Mouse (Mus musculus): Measurements from ENCODE around the gene Lrp4. TPM values are rescaled to one million over a fixed set of nuclear protein-coding genes. Genes with fewer than 3 reads are reported as not detected.
A peak's percentile ranks its signal among the peaks of the same experiment; 100 is the strongest.

Lrp4 gene
- polyA plus RNA-seq, 1 experiment from 2014 or later: 8.5 TPM

DNA sequence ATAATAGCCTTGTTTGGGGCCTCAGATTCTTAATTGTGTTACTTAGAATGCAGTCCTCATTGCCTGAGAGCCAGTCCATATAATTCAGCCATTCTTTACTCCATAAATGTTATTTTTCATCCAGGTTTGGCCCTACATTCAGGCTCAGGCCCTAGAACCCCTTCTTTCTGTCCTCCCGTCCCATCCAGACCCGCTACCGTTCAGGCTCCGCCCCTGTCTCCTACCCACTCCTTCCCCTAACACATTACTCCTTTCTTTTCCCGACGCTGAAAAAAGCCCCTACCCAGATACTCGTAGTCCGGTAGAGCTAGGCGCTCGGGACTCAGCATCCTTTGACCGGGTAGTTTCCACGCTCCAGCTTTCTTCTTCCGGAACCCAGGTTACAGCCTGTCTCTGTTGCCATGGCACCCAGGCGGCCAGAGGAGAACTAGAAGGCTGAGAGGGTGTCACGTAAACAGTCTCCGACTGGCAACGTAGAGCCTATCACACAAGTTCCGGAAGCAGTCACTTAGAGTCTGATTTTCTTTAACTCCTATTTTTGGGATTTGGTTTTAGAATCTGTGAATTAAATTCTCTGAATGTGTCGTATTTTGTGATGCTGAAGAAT lies 12.9 kb upstream of the Lrp4 start, which contains the start of gene 1110051M20Rik:
Gene 1110051M20Rik, minus strand, starts transcription at position 419 of the 607 bp plus-strand sequence.
- H3K36me3 ChIP-seq (ENCODE audit: control insufficient read depth, insufficient read depth, low read length): no peaks in the 10 kb centered on the region
- peak; percentile 95 for ATAC-seq (replicated peaks; ENCODE audit: low FRiP score, low TSS enrichment, low read depth)
- H3K9me3 ChIP-seq (ENCODE audit: control insufficient read depth, low read length): no peaks in the 10 kb centered on the region
- H3K4me2 ChIP-seq (ENCODE audit: low read length): peak within 1 kb of the TSS; percentile 58
- H3K4me3 ChIP-seq (ENCODE audit: low read depth, low read length): peak within 1 kb of the TSS; percentile 81
- WGBS: under 1% methylated on average over 19 of the region's 19 CpGs
- DNase-seq (ENCODE audit: low spot score): peak; percentile 92
- H3K27ac ChIP-seq (ENCODE audit: low read depth): no peak within 1 kb of the TSS
- H3K4me1 ChIP-seq (replicated peaks; ENCODE audit: control insufficient read depth, insufficient read depth, low read length): peaks cover 6% of the 10 kb centered on the region; the same call in 1 of the 2 replicates
- H3K27me3 ChIP-seq (replicated peaks; ENCODE audit: control insufficient read depth, insufficient read depth, low read length): no peaks in the 10 kb centered on the region
- H3K9ac ChIP-seq (ENCODE audit: low read length): peak within 1 kb of the TSS; percentile 56

DNA sequence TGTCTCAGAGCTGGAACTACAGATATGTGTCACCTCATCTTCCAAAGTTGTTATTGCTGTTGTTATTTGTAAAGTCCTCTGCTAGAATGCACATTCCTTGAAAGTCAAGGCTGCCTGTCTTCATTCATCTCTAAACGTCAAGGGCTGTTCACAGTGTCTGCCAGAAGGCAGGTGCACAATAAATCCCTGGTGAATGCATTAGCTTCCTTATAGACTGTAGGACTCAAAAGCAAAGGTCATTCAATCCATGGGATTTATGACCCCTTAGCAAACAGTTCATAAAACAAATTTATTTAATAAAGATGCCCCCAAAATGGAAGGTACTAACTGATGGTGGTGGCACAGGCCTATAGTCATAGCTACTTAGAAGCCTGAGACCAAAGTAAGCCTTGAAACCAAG lies 7.6 kb upstream of the Lrp4 start:
- no peaks in the 10 kb centered on the region for H3K27me3 ChIP-seq (replicated peaks; ENCODE audit: control insufficient read depth, insufficient read depth, low read length)
- H3K9me3 ChIP-seq (ENCODE audit: control insufficient read depth, low read length): no peaks in the 10 kb centered on the region
- no peak overlapping the region for H3K4me3 ChIP-seq (ENCODE audit: low read depth, low read length)
- no peak overlapping the region for H3K4me2 ChIP-seq (ENCODE audit: low read length)
- DNase-seq (ENCODE audit: low spot score) (no peak), ATAC-seq (replicated peaks; ENCODE audit: low FRiP score, low TSS enrichment, low read depth) (0 out of 2 replicates have a peak, but pooled peaks have one; percentile 21)
- H3K27ac ChIP-seq (ENCODE audit: low read depth): no peak overlapping the region
- WGBS: 48% methylated on average over 1 of the region's 1 CpGs
- no peak overlapping the region for H3K9ac ChIP-seq (ENCODE audit: low read length)
- no peaks in the 10 kb centered on the region for H3K36me3 ChIP-seq (ENCODE audit: control insufficient read depth, insufficient read depth, low read length)
- no peaks in the 10 kb centered on the region for H3K4me1 ChIP-seq (replicated peaks; ENCODE audit: control insufficient read depth, insufficient read depth, low read length)

DNA sequence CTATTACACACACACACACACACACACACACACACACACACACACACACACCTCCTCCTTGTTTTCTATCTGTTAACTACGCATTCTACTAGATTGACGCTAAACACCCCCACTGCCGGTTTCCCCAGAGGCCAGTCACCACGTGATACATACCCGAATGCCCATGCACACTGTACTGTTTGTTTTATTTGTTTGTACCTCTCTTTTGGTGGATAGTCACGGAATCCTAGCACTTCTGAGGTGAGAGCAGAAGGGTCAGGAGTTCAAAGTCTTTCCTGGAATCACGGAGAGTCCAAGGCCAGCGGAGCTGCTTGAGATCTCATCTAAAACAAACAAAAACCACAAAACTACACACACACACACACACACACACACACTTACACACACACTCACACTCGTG lies 7.0 kb upstream of the Lrp4 start:
- Histone ChIP-seq H3K36me3 (ENCODE audit: control insufficient read depth, insufficient read depth, low read length) (no peaks in the 10 kb centered on the region), H3K4me3 (ENCODE audit: low read depth, low read length) (no peak overlapping the region), H3K9me3 (ENCODE audit: control insufficient read depth, low read length) (no peaks in the 10 kb centered on the region), H3K4me1 (replicated peaks; ENCODE audit: control insufficient read depth, insufficient read depth, low read length) (no peaks in the 10 kb centered on the region), H3K27me3 (replicated peaks; ENCODE audit: control insufficient read depth, insufficient read depth, low read length) (no peaks in the 10 kb centered on the region), H3K9ac (ENCODE audit: low read length) (no peak overlapping the region), H3K4me2 (ENCODE audit: low read length) (no peak overlapping the region), H3K27ac (ENCODE audit: low read depth) (no peak overlapping the region)
- DNase-seq (ENCODE audit: low spot score): no peak
- 47% methylated on average over 9 of the region's 9 CpGs for WGBS
- no peak for ATAC-seq (replicated peaks; ENCODE audit: low FRiP score, low TSS enrichment, low read depth)

DNA sequence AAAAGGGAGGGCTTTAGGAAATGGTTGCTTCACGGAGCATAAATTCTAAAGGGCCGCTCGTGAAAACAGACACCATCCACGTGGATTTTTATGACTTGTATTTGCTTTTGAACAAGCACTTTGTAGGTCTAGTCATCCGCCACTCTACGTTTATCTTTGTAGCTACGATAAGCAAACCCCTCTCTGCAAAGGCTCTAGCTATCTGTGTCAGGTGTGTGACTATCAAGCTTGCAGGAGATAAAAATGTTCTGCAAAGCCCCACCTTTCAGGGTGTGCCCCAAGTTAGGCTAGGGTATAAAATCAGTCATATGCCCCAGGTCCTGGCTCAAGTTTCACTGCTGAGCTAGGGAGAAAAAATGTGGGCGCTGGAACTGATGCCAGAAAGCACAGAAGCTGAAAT lies 4.7 kb upstream of the Lrp4 start:
- ATAC-seq (replicated peaks; ENCODE audit: low FRiP score, low TSS enrichment, low read depth) (peak; percentile 70), DNase-seq (ENCODE audit: low spot score) (no peak)
- Histone ChIP-seq H3K9ac (ENCODE audit: low read length) (no peak overlapping the region), H3K4me2 (ENCODE audit: low read length) (peak overlapping the region; percentile 30), H3K27ac (ENCODE audit: low read depth) (0 out of 2 replicates have a peak overlapping the region, but pooled peaks have one; percentile 16), H3K36me3 (ENCODE audit: control insufficient read depth, insufficient read depth, low read length) (no peaks in the 10 kb centered on the region), H3K4me1 (replicated peaks; ENCODE audit: control insufficient read depth, insufficient read depth, low read length) (0 out of 2 replicates have a peak, but pooled peaks cover 11% of the 10 kb centered on the region), H3K27me3 (replicated peaks; ENCODE audit: control insufficient read depth, insufficient read depth, low read length) (no peaks in the 10 kb centered on the region), H3K4me3 (ENCODE audit: low read depth, low read length) (no peak overlapping the region), H3K9me3 (ENCODE audit: control insufficient read depth, low read length) (no peaks in the 10 kb centered on the region)
- 24% methylated on average over 8 of the region's 8 CpGs for WGBS

DNA sequence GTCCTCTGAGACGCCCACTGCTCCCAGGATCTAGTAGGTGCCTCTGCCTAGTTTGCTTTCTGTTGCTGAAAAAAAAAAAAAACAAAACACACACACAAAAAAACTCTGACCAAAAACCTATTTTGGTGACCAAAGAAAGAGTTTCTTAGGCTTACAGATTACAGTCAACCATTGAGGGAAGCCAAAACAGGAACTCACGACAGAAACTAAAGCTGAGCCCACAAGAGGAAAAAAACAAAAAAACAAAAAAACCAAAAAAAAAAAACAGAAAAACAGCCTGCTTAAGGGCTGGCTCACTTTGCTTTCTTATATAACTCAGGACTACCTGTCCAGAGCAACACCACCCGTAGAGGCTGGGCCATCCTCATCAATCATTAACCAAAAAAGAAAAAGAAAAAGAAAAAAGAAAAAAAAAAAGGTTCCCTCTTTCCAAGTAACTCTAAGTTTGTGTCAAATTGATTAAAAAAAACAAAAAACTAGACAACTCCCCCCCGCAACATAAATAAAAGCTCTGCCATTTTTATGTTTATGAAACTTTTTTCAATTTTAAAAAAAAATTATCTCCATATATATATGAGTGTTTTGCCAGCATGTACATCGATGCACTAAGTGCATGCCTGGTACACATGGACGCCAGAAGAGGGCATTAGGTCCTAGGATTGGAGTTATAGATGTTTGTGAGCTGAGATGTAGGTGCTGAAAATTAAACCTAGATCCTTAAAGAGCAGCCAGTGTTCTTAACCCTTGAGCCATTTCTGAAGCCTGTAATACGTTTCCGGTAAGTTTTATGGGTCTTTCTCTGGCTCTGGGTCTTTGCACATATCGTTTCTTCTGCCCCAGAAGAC lies 3.9 kb upstream of the Lrp4 start:
- H3K27ac ChIP-seq (ENCODE audit: low read depth): 0 out of 2 replicates have a peak overlapping the region, but pooled peaks have one; percentile 16
- 69% methylated on average over 9 of the region's 9 CpGs for WGBS
- H3K4me3 ChIP-seq (ENCODE audit: low read depth, low read length): no peak overlapping the region

DNA sequence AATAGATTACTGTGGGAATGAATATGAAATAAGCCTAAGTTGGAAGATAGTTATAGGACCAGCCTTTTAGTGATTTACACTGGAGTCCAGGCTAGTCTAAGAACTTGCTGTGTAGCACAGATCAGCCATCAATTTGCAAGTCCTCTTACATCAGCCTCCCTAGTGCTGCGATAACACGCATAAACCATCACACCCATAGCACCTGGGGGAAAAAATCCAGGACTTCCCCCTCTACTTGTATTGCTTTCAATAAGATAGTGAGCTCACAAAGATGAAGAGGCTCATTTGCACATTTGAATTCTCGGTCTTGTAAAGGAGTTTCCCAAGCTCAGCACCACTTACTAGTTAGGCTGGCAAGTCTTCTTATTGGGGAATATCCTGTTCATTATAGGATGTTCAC lies 2.9 kb upstream of the Lrp4 start:
- no peaks in the 10 kb centered on the region for H3K36me3 ChIP-seq (ENCODE audit: control insufficient read depth, insufficient read depth, low read length)
- ATAC-seq (replicated peaks; ENCODE audit: low FRiP score, low TSS enrichment, low read depth) (no peak), DNase-seq (ENCODE audit: low spot score) (no peak)
- no peak overlapping the region for H3K4me2 ChIP-seq (ENCODE audit: low read length)
- no peak overlapping the region for H3K4me3 ChIP-seq (ENCODE audit: low read depth, low read length)
- H3K4me1 ChIP-seq (replicated peaks; ENCODE audit: control insufficient read depth, insufficient read depth, low read length): 0 out of 2 replicates have a peak, but pooled peaks cover 11% of the 10 kb centered on the region
- no peaks in the 10 kb centered on the region for H3K27me3 ChIP-seq (replicated peaks; ENCODE audit: control insufficient read depth, insufficient read depth, low read length)
- H3K9me3 ChIP-seq (ENCODE audit: control insufficient read depth, low read length): no peaks in the 10 kb centered on the region
- no peak overlapping the region for H3K9ac ChIP-seq (ENCODE audit: low read length)
- 91% methylated on average over 3 of the region's 3 CpGs for WGBS
- H3K27ac ChIP-seq (ENCODE audit: low read depth): no peak overlapping the region

More for the DNA sequence above, 3.9 kb upstream of the Lrp4 start:
- Histone ChIP-seq H3K4me2 (ENCODE audit: low read length) (peak overlapping the region; percentile 30; the same call in 1 of the 2 replicates), H3K9me3 (ENCODE audit: control insufficient read depth, low read length) (no peaks in the 10 kb centered on the region), H3K9ac (ENCODE audit: low read length) (no peak overlapping the region), H3K27me3 (replicated peaks; ENCODE audit: control insufficient read depth, insufficient read depth, low read length) (no peaks in the 10 kb centered on the region), H3K36me3 (ENCODE audit: control insufficient read depth, insufficient read depth, low read length) (no peaks in the 10 kb centered on the region), H3K4me1 (replicated peaks; ENCODE audit: control insufficient read depth, insufficient read depth, low read length) (0 out of 2 replicates have a peak, but pooled peaks cover 11% of the 10 kb centered on the region)
- ATAC-seq (replicated peaks; ENCODE audit: low FRiP score, low TSS enrichment, low read depth): no peak
- DNase-seq (ENCODE audit: low spot score): no peak

DNA sequence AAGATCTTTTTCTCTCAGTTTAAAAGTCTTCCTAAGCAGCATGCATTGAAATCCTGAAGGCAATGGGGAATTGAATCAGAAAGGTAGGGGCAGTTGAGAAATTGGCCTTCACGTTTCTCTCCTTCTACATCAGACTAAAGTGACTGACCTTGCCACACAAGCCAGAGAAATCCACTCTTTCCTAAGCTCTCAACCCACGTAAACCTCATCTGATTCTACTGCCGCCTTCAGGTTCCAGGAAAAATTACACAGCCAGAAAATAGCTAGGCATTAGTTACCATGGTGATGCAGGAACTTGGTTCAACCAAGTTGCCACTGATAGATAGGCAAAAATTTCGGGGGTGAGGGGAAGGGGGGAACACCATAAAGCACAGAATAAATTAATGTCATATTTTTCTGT lies 1.5 kb upstream of the Lrp4 start:
- no peak overlapping the region for H3K4me3 ChIP-seq (ENCODE audit: low read depth, low read length)
- H3K27ac ChIP-seq (ENCODE audit: low read depth): no peak overlapping the region
- DNase-seq (ENCODE audit: low spot score): no peak
- H3K4me2 ChIP-seq (ENCODE audit: low read length): no peak overlapping the region
- no peaks in the 10 kb centered on the region for H3K36me3 ChIP-seq (ENCODE audit: control insufficient read depth, insufficient read depth, low read length)
- H3K9ac ChIP-seq (ENCODE audit: low read length): no peak overlapping the region
- H3K4me1 ChIP-seq (replicated peaks; ENCODE audit: control insufficient read depth, insufficient read depth, low read length): 0 out of 2 replicates have a peak, but pooled peaks cover 16% of the 10 kb centered on the region
- no peaks in the 10 kb centered on the region for H3K27me3 ChIP-seq (replicated peaks; ENCODE audit: control insufficient read depth, insufficient read depth, low read length)
- WGBS: 4% methylated on average over 4 of the region's 4 CpGs
- H3K9me3 ChIP-seq (ENCODE audit: control insufficient read depth, low read length): no peaks in the 10 kb centered on the region
- no peak for ATAC-seq (replicated peaks; ENCODE audit: low FRiP score, low TSS enrichment, low read depth)

DNA sequence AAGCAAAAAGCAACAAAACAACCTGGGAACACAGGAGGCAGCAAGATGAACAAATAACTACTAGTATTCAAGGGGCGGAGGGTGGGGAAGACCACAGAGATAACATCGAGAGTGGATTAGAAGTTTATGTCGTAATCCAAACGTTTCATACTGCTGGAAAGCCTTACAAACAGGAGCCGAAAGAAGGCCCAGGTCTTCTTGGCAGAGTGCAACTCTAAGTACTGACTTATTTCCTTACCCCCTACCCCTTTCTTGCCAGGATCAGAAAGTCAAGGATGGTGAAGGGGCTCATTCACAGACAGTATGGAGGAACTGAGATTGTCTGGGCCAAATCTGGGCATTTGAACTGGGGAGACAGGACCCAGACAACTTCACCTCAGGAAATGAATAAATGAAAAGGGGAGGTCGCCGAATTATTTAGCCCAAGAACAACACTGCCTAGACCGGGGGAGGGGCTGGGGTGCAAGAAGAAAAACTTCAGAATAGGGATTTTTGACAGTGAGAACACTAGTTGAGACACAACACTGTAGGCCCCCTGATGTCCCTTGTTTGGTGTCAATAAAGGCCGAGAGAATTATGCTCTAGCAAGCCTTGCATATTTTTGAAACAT lies 715 bp upstream of the Lrp4 start:
- peak overlapping the region; percentile 90; the same call in 1 of the 2 replicates for H3K27ac ChIP-seq (ENCODE audit: low read depth)
- H3K9ac ChIP-seq (ENCODE audit: low read length): peak overlapping the region; percentile 72; the same call in 1 of the 2 replicates
- no peak for DNase-seq (ENCODE audit: low spot score)
- no peak for ATAC-seq (replicated peaks; ENCODE audit: low FRiP score, low TSS enrichment, low read depth)
- no peaks in the 10 kb centered on the region for H3K27me3 ChIP-seq (replicated peaks; ENCODE audit: control insufficient read depth, insufficient read depth, low read length)
- no peaks in the 10 kb centered on the region for H3K36me3 ChIP-seq (ENCODE audit: control insufficient read depth, insufficient read depth, low read length)
- H3K9me3 ChIP-seq (ENCODE audit: control insufficient read depth, low read length): no peaks in the 10 kb centered on the region
- H3K4me1 ChIP-seq (replicated peaks; ENCODE audit: control insufficient read depth, insufficient read depth, low read length): peaks cover 23% of the 10 kb centered on the region; the same call in 1 of the 2 replicates
- WGBS: 45% methylated on average over 9 of the region's 9 CpGs
- H3K4me3 ChIP-seq (ENCODE audit: low read depth, low read length): peak overlapping the region; percentile 88
- peak overlapping the region; percentile 68 for H3K4me2 ChIP-seq (ENCODE audit: low read length)

Data from intestine, embryonic 14.5 days (tissue).